Mouse (Mus musculus): ENCODE results near the gene Gpc5.

The Gpc5 gene

GRCm38 (mm10) chr14:115106326-115106725 is 14.3 kb downstream of the Gpc5 start:
- no peak for DNase-seq (ENCODE audit: low read depth, low spot score)

GRCm38 (mm10) chr14:115107467-115107866 is 15.5 kb downstream of the Gpc5 start:
- DNase-seq (ENCODE audit: low read depth, low spot score): no peak

- no peak for DNase-seq (ENCODE audit: low read depth, low spot score)
These were observed 26.6 kb downstream of the Gpc5 start for GRCm38 (mm10) chr14:115118626-115119025.

- peak; percentile 7 for DNase-seq (ENCODE audit: low read depth, low spot score)
These were observed 56.8 kb downstream of the Gpc5 start for GRCm38 (mm10) chr14:115148821-115149220.

GRCm38 (mm10) chr14:115156597-115156996 is 64.6 kb downstream of the Gpc5 start:
- DNase-seq (ENCODE audit: low read depth, low spot score): no peak

- DNase-seq (ENCODE audit: low read depth, low spot score): no peak
These were observed 85.4 kb downstream of the Gpc5 start for GRCm38 (mm10) chr14:115177322-115177836.

- DNase-seq (ENCODE audit: low read depth, low spot score): no peak
These were observed 87.9 kb downstream of the Gpc5 start for GRCm38 (mm10) chr14:115179925-115180324.

- no peak for DNase-seq (ENCODE audit: low read depth, low spot score)
These were observed 96.2 kb downstream of the Gpc5 start for GRCm38 (mm10) chr14:115188256-115188655.

GRCm38 (mm10) chr14:115228075-115228474 is 136.1 kb downstream of the Gpc5 start:
- DNase-seq (ENCODE audit: low read depth, low spot score): no peak

GRCm38 (mm10) chr14:115236387-115236786 is 144.4 kb downstream of the Gpc5 start:
- no peak for DNase-seq (ENCODE audit: low read depth, low spot score)

- no peak for DNase-seq (ENCODE audit: low read depth, low spot score)
These were observed 148.8 kb downstream of the Gpc5 start for GRCm38 (mm10) chr14:115240621-115241373.

- DNase-seq (ENCODE audit: low read depth, low spot score): no peak
These were observed 158.5 kb downstream of the Gpc5 start for GRCm38 (mm10) chr14:115250537-115250936.

- no peak for DNase-seq (ENCODE audit: low read depth, low spot score)
These were observed 159.8 kb downstream of the Gpc5 start for GRCm38 (mm10) chr14:115251791-115252190.

- no peak for DNase-seq (ENCODE audit: low read depth, low spot score)
These were observed 161.1 kb downstream of the Gpc5 start for GRCm38 (mm10) chr14:115253155-115253554.

GRCm38 (mm10) chr14:115253685-115254084 is 161.7 kb downstream of the Gpc5 start:
- DNase-seq (ENCODE audit: low read depth, low spot score): no peak

GRCm38 (mm10) chr14:115269703-115270402 is 177.8 kb downstream of the Gpc5 start:
- no peak for DNase-seq (ENCODE audit: low read depth, low spot score)

GRCm38 (mm10) chr14:115270445-115270844 is 178.4 kb downstream of the Gpc5 start:
- no peak for DNase-seq (ENCODE audit: low read depth, low spot score)

GRCm38 (mm10) chr14:115282782-115283181 is 190.8 kb downstream of the Gpc5 start:
- no peak for DNase-seq (ENCODE audit: low read depth, low spot score)

- no peak for DNase-seq (ENCODE audit: low read depth, low spot score)
These were observed 232.2 kb downstream of the Gpc5 start for GRCm38 (mm10) chr14:115324247-115324646.

- DNase-seq (ENCODE audit: low read depth, low spot score): no peak
These were observed 234.4 kb downstream of the Gpc5 start for GRCm38 (mm10) chr14:115326426-115326825.

- peak; percentile 9 for DNase-seq (ENCODE audit: low read depth, low spot score)
These were observed 247.1 kb downstream of the Gpc5 start for GRCm38 (mm10) chr14:115339084-115339483.

- no peak for DNase-seq (ENCODE audit: low read depth, low spot score)
These were observed 250.6 kb downstream of the Gpc5 start for GRCm38 (mm10) chr14:115342597-115342996.

- no peak for DNase-seq (ENCODE audit: low read depth, low spot score)
These were observed 257.4 kb downstream of the Gpc5 start for GRCm38 (mm10) chr14:115349448-115349847.
